Mouse (Mus musculus) heart, embryonic 13.5 days (tissue): ENCODE measurements around the gene Bmp15. TPM values are rescaled to one million over a fixed set of nuclear protein-coding genes. Genes with fewer than 3 reads are reported as not detected.

ENCODE experiments used
- ATAC-seq: fragments of 200-750 bp; cut with Nextera tagmentation; 2 replicates; pipeline ENCODE4 v1.8.0; 2017; ENCODE audit warnings: moderate TSS enrichment; ENCODE audit not compliant: insufficient number of reproducible peaks, low FRiP score, low TSS enrichment; ENCODE audit errors: extremely low read depth
- H3K27ac ChIP-seq: fragments of 300-500 bp; sonication (generic); replicated peaks from 2 replicates; pipeline ENCODE4 v1.5.1; 2015; ENCODE audit warnings: moderate library complexity, mild to moderate bottlenecking, inconsistent platforms
- H3K27me3 ChIP-seq: fragments of 300-500 bp; sonication (generic); replicated peaks from 2 replicates; pipeline ENCODE4 v1.6.1; 2015; ENCODE audit warnings: mild to moderate bottlenecking, inconsistent platforms
- H3K36me3 ChIP-seq: fragments of 300-500 bp; sonication (generic); 2 replicates; pipeline ENCODE4 v1.6.1; 2015; ENCODE audit warnings: mild to moderate bottlenecking, inconsistent platforms
- H3K4me1 ChIP-seq: fragments of 300-500 bp; sonication (generic); 2 replicates; pipeline ENCODE4 v1.6.1; 2015; ENCODE audit warnings: inconsistent platforms
- H3K4me2 ChIP-seq: fragments of 300-500 bp; sonication (generic); 2 replicates; pipeline ENCODE4 v1.6.1; 2015; ENCODE audit warnings: inconsistent platforms, mild to moderate bottlenecking, moderate library complexity
- H3K4me3 ChIP-seq: fragments of 300-500 bp; sonication (generic); 2 replicates; pipeline ENCODE4 v1.5.1; 2015; ENCODE audit warnings: moderate library complexity, mild to moderate bottlenecking, inconsistent platforms
- H3K9ac ChIP-seq: fragments of 300-500 bp; sonication (generic); 2 replicates; pipeline ENCODE4 v1.6.1; 2015; ENCODE audit warnings: inconsistent platforms, mild to moderate bottlenecking, moderate library complexity
- H3K9me3 ChIP-seq: fragments of 300-500 bp; sonication (generic); 2 replicates; pipeline ENCODE4 v1.6.1; 2016; ENCODE audit warnings: inconsistent platforms
- WGBS: fragments of 180-500 bp; shearing (Covaris S2); methylation state at CpG from one replicate; pipeline ENCODE4 v1.1.7; 2015; ENCODE audit warnings: mixed read lengths; 5-methylcytosine and 5-hydroxymethylcytosine counted together
- polyA plus RNA-seq: library from polyadenylated mRNA; unstranded; fragments of >200 nt; fragmentation: Nextera tagmentation; extraction: Ambion mirVana; gene quantifications from 2 replicates; pipeline ENCODE4 v1.2.1, GENCODE M21; 2015

Gene Bmp15
- 0.17 and 0.38 TPM in 2 replicates for polyA plus RNA-seq

- H3K9ac ChIP-seq, result no peak within 1 kb of the TSS
- WGBS, result 77% methylated on average over 3 of the region's 3 CpGs
These were observed at the start of gene Bmp15 for GRCm38 (mm10) chrX:6320621-6321020. Bmp15 (minus strand) TSS chrX:6320721.

GRCm38 (mm10) chrX:6368822-6369221 lies 48.3 kb upstream of the Bmp15 start:
- Histone ChIP-seq H3K9me3 (no peaks in the 10 kb centered on the region), H3K4me3 (no peak overlapping the region), H3K27ac (no peak overlapping the region), H3K9ac (no peak overlapping the region), H3K4me1 (no peaks in the 10 kb centered on the region), H3K27me3 (no peaks in the 10 kb centered on the region), H3K36me3 (no peaks in the 10 kb centered on the region), H3K4me2 (no peak overlapping the region)
- WGBS, result 42% methylated on average over 1 of the region's 1 CpGs
- ATAC-seq, result no peak

More at GRCm38 (mm10) chrX:6320621-6321020, at the start of gene Bmp15:
- Histone ChIP-seq H3K9me3 (no peaks in the 10 kb centered on the region), H3K4me1 (no peaks in the 10 kb centered on the region), H3K27ac (no peak within 1 kb of the TSS), H3K27me3 (no peaks in the 10 kb centered on the region), H3K4me2 (no peak within 1 kb of the TSS), H3K36me3 (no peaks in the 10 kb centered on the region), H3K4me3 (no peak within 1 kb of the TSS)
- ATAC-seq, result no peak

- ATAC-seq, result no peak
- Histone ChIP-seq H3K4me1 (no peaks in the 10 kb centered on the region), H3K27me3 (no peaks in the 10 kb centered on the region), H3K9ac (no peak overlapping the region), H3K9me3 (no peaks in the 10 kb centered on the region), H3K4me2 (no peak overlapping the region), H3K27ac (no peak overlapping the region), H3K4me3 (no peak overlapping the region), H3K36me3 (no peaks in the 10 kb centered on the region)
- WGBS, result 70% methylated on average over 6 of the region's 6 CpGs
These were observed 37.1 kb upstream of the Bmp15 start for GRCm38 (mm10) chrX:6357503-6358114.

GRCm38 (mm10) chrX:6356876-6357275 lies 36.4 kb upstream of the Bmp15 start:
- ATAC-seq, result no peak
- Histone ChIP-seq H3K9ac (no peak overlapping the region), H3K9me3 (no peaks in the 10 kb centered on the region), H3K27ac (no peak overlapping the region), H3K27me3 (no peaks in the 10 kb centered on the region), H3K4me3 (no peak overlapping the region), H3K36me3 (no peaks in the 10 kb centered on the region), H3K4me2 (no peak overlapping the region), H3K4me1 (no peaks in the 10 kb centered on the region)
- whole genome bisulfite sequencing, result 65% methylated on average over 3 of the region's 3 CpGs

- Histone ChIP-seq H3K4me3 (no peak overlapping the region), H3K27me3 (no peaks in the 10 kb centered on the region), H3K9me3 (no peaks in the 10 kb centered on the region), H3K36me3 (no peaks in the 10 kb centered on the region), H3K4me1 (no peaks in the 10 kb centered on the region), H3K27ac (no peak overlapping the region), H3K4me2 (no peak overlapping the region), H3K9ac (no peak overlapping the region)
- 50% methylated on average over 1 of the region's 1 CpGs for WGBS
- no peak for ATAC-seq
These were observed 24.9 kb upstream of the Bmp15 start for GRCm38 (mm10) chrX:6345273-6345959.

GRCm38 (mm10) chrX:6324056-6324455 lies 3.5 kb upstream of the Bmp15 start:
- ATAC-seq, result no peak
- no peaks in the 10 kb centered on the region for H3K27me3 ChIP-seq
- 26% methylated on average over 1 of the region's 1 CpGs for WGBS

GRCm38 (mm10) chrX:6317747-6318146 lies 2.8 kb downstream of the Bmp15 start:
- Histone ChIP-seq H3K36me3 (no peaks in the 10 kb centered on the region), H3K4me3 (no peak overlapping the region), H3K9ac (no peak overlapping the region), H3K9me3 (no peaks in the 10 kb centered on the region), H3K4me2 (no peak overlapping the region), H3K4me1 (no peaks in the 10 kb centered on the region), H3K27ac (no peak overlapping the region; the same call in 1 of the 2 replicates), H3K27me3 (no peaks in the 10 kb centered on the region)
- ATAC-seq, result no peak
- 38% methylated on average over 1 of the region's 1 CpGs for WGBS

More at GRCm38 (mm10) chrX:6324056-6324455, 3.5 kb upstream of the Bmp15 start:
- Histone ChIP-seq H3K9me3 (no peaks in the 10 kb centered on the region), H3K4me2 (no peak overlapping the region), H3K9ac (no peak overlapping the region), H3K4me3 (no peak overlapping the region), H3K4me1 (no peaks in the 10 kb centered on the region), H3K36me3 (no peaks in the 10 kb centered on the region), H3K27ac (no peak overlapping the region)

Other genes starting within 250 kb of the Bmp15 start
- gene AU022751, start 237.3 kb downstream of the Bmp15 start, polyA plus RNA-seq, result not detected in 2 replicates
- gene Nudt10, start 147.7 kb downstream of the Bmp15 start, polyA plus RNA-seq, result 3.6 and 4.0 TPM in 2 replicates
- 2.9 and 3.2 TPM in 2 replicates for gene Shroom4, start 79.1 kb upstream of the Bmp15 start, polyA plus RNA-seq